Mouse (Mus musculus): ENCODE results near the gene Lrrc15. TPM values are rescaled to one million over a fixed set of nuclear protein-coding genes. Genes with fewer than 3 reads are reported as not detected.

Lrrc15 gene
- polyA plus RNA-seq (2012; rRNA removed): 0.28 and 0.63 TPM in 2 replicates

GRCm38 (mm10) chr16:30282844-30283495, at the start of gene Lrrc15:
Lrrc15 (minus strand) TSS chr16:30283256.

DNA sequence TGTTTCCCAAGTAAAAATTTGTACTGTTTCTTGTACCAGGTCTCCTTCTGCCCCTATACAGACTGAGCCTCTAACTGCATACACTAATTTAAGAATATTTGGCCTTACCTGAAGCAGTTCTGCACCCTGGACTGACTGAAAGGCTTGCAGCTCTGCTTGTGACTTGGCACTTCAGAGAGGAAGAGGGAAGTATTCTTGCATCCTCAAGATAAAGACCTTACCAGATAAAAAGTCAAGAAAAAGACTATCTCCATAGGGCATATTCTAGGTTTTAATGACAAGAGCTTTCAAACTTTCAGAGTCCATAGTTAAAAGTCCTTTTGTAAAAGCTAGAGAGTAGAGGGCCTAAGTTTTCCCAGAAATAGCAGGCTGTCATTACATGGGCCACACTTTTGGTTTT, 27.6 kb upstream of the Lrrc15 start, which contains the start of gene Gp5:
Gene Gp5 (minus strand): TSS at position 133 of the 400 bp plus-strand sequence.

DNA sequence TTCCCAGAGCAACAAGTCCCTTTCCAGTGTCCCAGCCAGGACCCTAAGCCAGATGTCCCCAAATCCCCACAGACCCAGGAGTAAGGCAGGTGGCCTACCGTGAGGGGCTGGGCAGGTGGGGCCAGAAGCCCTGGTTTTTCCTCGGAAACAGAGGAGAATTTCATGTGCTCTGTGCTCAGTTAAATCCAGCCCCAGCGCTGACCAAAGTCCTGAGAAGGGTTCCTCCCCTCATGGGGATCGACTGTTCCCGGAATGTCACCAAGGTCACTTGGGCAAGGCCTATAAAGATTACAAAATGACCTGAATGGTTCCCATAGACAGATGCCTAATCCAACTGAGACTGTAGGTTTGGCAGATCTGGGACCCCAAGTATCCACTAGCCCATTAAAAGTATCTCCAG, 15.7 kb downstream of the Lrrc15 start, which contains the start of gene Cpn2:
Gene Cpn2 (minus strand): TSS at position 141 of the 400 bp plus-strand sequence.

Other genes starting within 250 kb of the Lrrc15 start
- 17.6 and 23.5 TPM in 2 replicates for gene Hes1, start 218.9 kb downstream of the Lrrc15 start, polyA plus RNA-seq (2012; rRNA removed)
- 0.01 TPM in 1 of 2 replicates, not detected in the other for gene Cpn2, start 15.8 kb downstream of the Lrrc15 start, polyA plus RNA-seq (2012; rRNA removed)
- 0.35 and 0.48 TPM in 2 replicates for gene Gp5, start 27.5 kb upstream of the Lrrc15 start, polyA plus RNA-seq (2012; rRNA removed)
- gene Atp13a3, start 122.7 kb upstream of the Lrrc15 start, polyA plus RNA-seq (2012; rRNA removed): 39.1 and 41.2 TPM in 2 replicates